Mouse (Mus musculus): Measurements from ENCODE around the gene Gpld1.

Gpld1 gene

DNA sequence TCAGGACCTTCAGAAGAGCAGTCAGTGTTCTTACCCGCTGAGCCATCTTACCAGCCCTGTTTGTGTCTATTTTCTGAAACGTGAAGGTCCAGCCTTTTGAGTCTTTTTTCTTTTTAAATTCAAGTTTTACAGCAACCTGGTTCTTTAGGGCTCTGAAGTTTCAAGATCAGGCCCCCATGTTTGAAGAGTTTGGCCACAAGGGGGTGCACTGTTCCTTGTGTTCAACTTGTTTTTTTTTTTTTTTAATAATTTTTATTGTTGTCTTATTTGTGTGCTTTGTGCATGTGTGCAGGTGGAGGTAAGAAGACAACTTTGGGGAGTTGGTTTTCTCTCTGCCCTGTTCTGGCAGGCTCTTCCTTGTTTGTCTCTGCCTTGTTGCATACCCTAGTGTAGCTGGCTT is 81.7 kb downstream of the Gpld1 start:
- DNase-seq: peak; percentile 75

DNA sequence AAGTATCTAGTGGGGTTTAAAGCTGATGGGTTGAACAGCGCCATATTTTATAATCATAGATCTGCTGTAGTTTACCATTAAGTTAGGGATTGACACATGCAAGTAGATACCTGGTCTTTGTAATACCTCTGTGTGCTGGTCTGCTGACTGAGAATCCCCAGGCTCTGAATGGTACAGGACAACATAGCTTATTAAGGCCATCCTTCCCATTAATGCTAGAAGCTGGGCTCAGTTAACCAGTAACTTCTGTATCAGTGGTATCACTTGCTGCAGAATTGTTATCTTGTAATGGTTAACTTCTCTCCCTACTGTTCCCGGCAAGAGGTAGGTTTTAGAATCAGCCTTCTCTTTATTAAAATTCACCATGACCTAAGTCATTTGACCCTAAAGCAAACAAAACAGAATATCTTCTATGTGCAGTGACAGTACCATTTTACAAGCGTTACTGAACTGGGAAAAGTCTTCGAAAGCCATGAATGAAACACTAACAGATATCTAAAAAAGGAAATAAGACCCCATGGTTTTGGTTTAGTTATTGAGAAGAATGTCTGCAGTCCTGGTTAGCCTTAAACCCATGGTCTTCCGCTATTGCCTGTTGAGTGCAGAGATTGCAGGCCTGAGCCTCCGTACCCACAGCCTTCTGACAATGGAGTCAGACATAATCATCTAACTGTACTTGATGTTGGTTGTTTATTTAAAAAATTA is 83.6 kb downstream of the Gpld1 start:
- DNase-seq: no peak

DNA sequence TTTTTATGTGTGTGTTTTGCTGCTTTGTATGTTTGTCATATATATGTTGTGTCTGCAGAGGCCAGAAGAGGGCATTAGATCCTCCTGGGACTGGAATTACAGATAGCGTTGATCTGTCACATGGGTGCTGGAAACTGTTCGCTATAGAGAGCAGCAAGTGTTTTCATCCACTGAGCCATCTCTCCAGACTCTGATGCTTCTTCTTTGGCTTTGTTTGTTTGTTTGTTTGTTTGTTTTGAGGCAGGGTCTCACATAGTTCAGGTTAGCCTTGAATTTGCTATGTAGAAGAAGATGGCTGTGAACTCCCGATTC is 84.1 kb downstream of the Gpld1 start:
- no peak for DNase-seq

DNA sequence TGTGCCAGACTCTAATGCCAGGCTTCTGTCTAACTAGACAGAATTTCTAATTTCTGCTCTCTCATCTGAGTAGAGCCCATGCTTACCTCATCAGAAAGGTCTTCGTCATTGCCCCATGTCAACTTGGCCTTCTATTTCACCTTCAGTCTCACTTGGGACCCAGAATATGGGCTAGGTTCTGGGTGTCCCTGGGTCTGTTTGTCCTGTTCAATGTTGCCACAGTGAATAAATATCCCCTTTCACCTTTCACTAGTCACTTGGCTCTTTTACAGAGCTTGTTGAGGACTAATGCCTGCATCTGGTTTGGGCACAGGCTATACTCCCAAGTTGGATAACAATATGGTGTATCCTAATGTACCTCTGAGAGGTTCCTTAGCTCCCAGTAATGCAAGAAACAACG is 96.5 kb downstream of the Gpld1 start:
- DNase-seq: no peak
